Mouse (Mus musculus): ENCODE results near the gene Gars. TPM values are rescaled to one million over a fixed set of nuclear protein-coding genes. Genes with fewer than 3 reads are reported as not detected.

The Gars gene
- total and polyA plus RNA-seq, 3 experiments, result 171 to 325 (median 225) TPM

GRCm38 (mm10) chr6:55061328-55061727, 23.5 kb downstream of the Gars start:
- Histone ChIP-seq H3K4me1 (ENCODE audit: control insufficient read depth in 1 of 2, insufficient read depth in 2 of 2, low read length in 2 of 2) (no peaks in the 10 kb centered on the region), H3K9ac (ENCODE audit: control insufficient read depth, low read depth, low read length, poor library complexity, severe bottlenecking) (no peak overlapping the region), H3K27ac (ENCODE audit: control insufficient read depth, low read depth, low read length) (no peak overlapping the region), H3K79me2 (ENCODE audit: control insufficient read depth, insufficient read depth, low read length, poor library complexity) (no peaks in the 10 kb centered on the region; the same call in 1 of the 2 replicates), H3K9me3 (replicated peaks; ENCODE audit: insufficient read depth, low read length) (no peaks in the 10 kb centered on the region), H3K4me3 (ENCODE audit: control insufficient read depth in 1 of 2, insufficient read depth in 1 of 2, low read depth in 2 of 2, low read length in 2 of 2) (no peak overlapping the region), H3K36me3 (ENCODE audit: control insufficient read depth in 1 of 2, insufficient read depth in 2 of 2, low read length in 2 of 2) (peaks cover 0 to 50% of the 10 kb centered on the region in 2 experiments; a peak in 2 of 4 replicates), H3K27me3 (ENCODE audit: control insufficient read depth in 1 of 2, insufficient read depth in 2 of 2, low read length in 2 of 2) (no peaks in the 10 kb centered on the region)
- TF ChIP-seq MXI1 (IDR thresholded peaks at IDR 0.05; ENCODE audit: low read depth, low read length) (no peak), MEF2A (IDR thresholded peaks at IDR 0.05; ENCODE audit: extremely low read depth, insufficient replicate concordance, low read depth, low read length, poor library complexity, severe bottlenecking) (no peak), GABPA (IDR thresholded peaks at IDR 0.05; ENCODE audit: low read depth, low read length) (no peak), POLR2AphosphoS2 (IDR thresholded peaks at IDR 0.05; ENCODE audit: low read length) (no peak), NRF1 (IDR thresholded peaks at IDR 0.05; ENCODE audit: insufficient read depth, low read depth, low read length, poor library complexity, severe bottlenecking) (no peak), ZNF384 (IDR thresholded peaks at IDR 0.05; ENCODE audit: low read depth, low read length) (no peak), KAT2A (conservative IDR thresholded peaks at IDR 0.05; ENCODE audit: low read depth, low read length) (no peak)
- DNase-seq (ENCODE audit: low read depth, low spot score), result no peak

- no peaks in the 10 kb centered on the region for H3K9me3 ChIP-seq (replicated peaks; ENCODE audit: insufficient read depth, low read length)
- H3K9ac ChIP-seq (ENCODE audit: control insufficient read depth, low read depth, low read length, poor library complexity, severe bottlenecking), result no peak overlapping the region
- H3K4me3 ChIP-seq (ENCODE audit: control insufficient read depth in 1 of 2, insufficient read depth in 1 of 2, low read depth in 2 of 2, low read length in 2 of 2), result no peak overlapping the region
- no peak for DNase-seq (ENCODE audit: low read depth, low spot score)
- TF ChIP-seq UBTF (IDR thresholded peaks at IDR 0.05; ENCODE audit: borderline replicate concordance, insufficient read depth, low read depth, low read length), result no peak
- no peak for TF ChIP-seq POLR2AphosphoS2 (IDR thresholded peaks at IDR 0.05; ENCODE audit: low read length)
- TF ChIP-seq USF2 (IDR thresholded peaks at IDR 0.05; ENCODE audit: borderline replicate concordance in 1 of 2, insufficient read depth in 1 of 2, low read depth in 1 of 2, low read length in 2 of 2), result no peak
- no peak for TF ChIP-seq BHLHE40 (IDR thresholded peaks at IDR 0.05; ENCODE audit: borderline replicate concordance, low read depth, low read length)
- no peak for TF ChIP-seq ZMIZ1 (IDR thresholded peaks at IDR 0.05; ENCODE audit: low read depth, low read length)
- TF ChIP-seq MYC (IDR thresholded peaks at IDR 0.05; ENCODE audit: low read depth, low read length), result no peak
- TF ChIP-seq ELF1 (IDR thresholded peaks at IDR 0.05; ENCODE audit: low read depth, low read length), result no peak
- TF ChIP-seq USF1 (IDR thresholded peaks at IDR 0.05; ENCODE audit: low read depth, low read length), result no peak
- H3K27ac ChIP-seq (ENCODE audit: control insufficient read depth, low read depth, low read length), result no peak overlapping the region
- H3K79me2 ChIP-seq (ENCODE audit: control insufficient read depth, insufficient read depth, low read length, poor library complexity), result no peaks in the 10 kb centered on the region; the same call in 1 of the 2 replicates
- H3K36me3 ChIP-seq (ENCODE audit: control insufficient read depth in 1 of 2, insufficient read depth in 2 of 2, low read length in 2 of 2), result peaks cover 0 to 51% of the 10 kb centered on the region in 2 experiments; a peak in 2 of 4 replicates
- no peaks in the 10 kb centered on the region for H3K27me3 ChIP-seq (ENCODE audit: control insufficient read depth in 1 of 2, insufficient read depth in 2 of 2, low read length in 2 of 2)
- no peaks in the 10 kb centered on the region for H3K4me1 ChIP-seq (ENCODE audit: control insufficient read depth in 1 of 2, insufficient read depth in 2 of 2, low read length in 2 of 2)
Measured at GRCm38 (mm10) chr6:55062200-55062599, 24.4 kb downstream of the Gars start.

All from MEL (cell line).